Mouse (Mus musculus) lung, postnatal 0 days (tissue): ENCODE data around the gene Mageb3.
"Not testable (repeated sequence)": the region's sequence is repeated elsewhere in the genome, so short reads cannot be mapped to it uniquely, and the experiment has no call there.

Experiments
- CTCF ChIP-seq: IDR thresholded peaks from 2 replicates; pipeline ENCODE4 v1.5.1; 2016; ENCODE audit warnings: antibody characterized with exemption, mild to moderate bottlenecking
- EP300 ChIP-seq: IDR thresholded peaks from 2 replicates; pipeline ENCODE4 v1.6.1; 2016; ENCODE audit warnings: antibody characterized with exemption, mild to moderate bottlenecking, control low read depth

- TF ChIP-seq CTCF, EP300: not testable (repeated sequence)
These were observed 18.3 kb downstream of the Mageb3 start for GRCm38 (mm10) chr2:121937624-121938023.
